Mouse (Mus musculus) adrenal gland, adult 2 months (tissue): ENCODE measurements around the gene Bud23. TPM values are rescaled to one million over a fixed set of nuclear protein-coding genes. Genes with fewer than 3 reads are reported as not detected.

Experiments
- DNase-seq: peaks from one replicate; pipeline ENCODE4 v3.0.0; 2021
- polyA plus RNA-seq: library from polyadenylated mRNA; depleted of rRNA; stranded (reverse); fragments of >200 nt; gene quantifications from 2 replicates; pipeline ENCODE4 v1.2.3, GENCODE M21; 2012; rRNA removed
- total RNA-seq, 2 experiments: library from RNA; stranded (reverse); gene quantifications; 2 replicates each; pipeline ENCODE4 v1.2.3; 2021

Bud23 gene
- total and polyA plus RNA-seq, 3 experiments = 46.3 to 62.8 (median 62.4) TPM

DNA sequence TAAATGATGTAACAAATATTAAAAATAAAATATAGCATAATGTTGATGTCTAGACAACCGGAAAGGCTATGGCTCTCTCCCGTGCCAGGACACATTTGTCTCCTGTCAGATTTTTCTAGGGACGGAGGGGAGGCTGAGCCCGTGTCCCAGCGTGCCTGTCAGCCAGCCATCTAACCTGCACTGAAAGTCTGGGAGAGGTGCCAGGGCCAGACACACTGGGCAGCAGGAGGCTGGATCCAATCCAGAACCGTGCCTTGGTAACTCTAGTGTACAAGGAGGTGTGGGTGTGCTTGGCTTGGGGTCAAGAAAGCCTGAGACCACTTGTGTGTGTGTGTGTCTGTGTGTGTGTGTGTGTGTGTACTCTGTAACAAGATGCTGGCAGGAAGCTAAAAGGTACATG, 42.9 kb downstream of the Bud23 start:
- peak; percentile 84 for DNase-seq

DNA sequence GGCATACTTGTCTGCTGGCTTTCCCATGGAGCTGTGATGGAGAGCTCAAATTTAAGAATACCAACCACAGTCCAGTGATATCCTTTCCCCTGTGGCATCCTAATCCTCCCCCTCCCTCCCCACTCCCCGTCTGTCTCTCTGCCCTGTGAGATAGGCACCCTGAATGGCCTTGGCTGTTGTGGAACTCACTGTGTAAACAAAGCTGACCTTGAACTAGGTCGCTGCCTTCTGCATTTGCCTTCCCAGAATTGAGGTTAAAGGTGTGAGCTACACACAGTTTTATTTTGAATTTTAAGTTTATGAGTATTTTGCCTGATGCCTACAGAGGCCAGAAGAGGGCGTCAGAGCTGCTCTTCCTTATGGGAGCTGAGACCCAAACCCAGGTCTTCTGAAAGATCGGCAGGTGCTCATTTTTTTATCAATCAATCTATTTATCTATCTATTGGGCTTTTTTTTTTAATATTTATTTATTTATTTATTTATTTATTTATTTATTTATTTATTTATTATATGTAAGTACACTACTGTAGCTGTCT, 48.5 kb downstream of the Bud23 start:
- DNase-seq = no peak

GRCm38 (mm10) chr5:135015497-135015896, 49.3 kb downstream of the Bud23 start:
- DNase-seq = peak; percentile 88

GRCm38 (mm10) chr5:135012671-135013441, 51.9 kb downstream of the Bud23 start:
- DNase-seq = peak; percentile 77

DNA sequence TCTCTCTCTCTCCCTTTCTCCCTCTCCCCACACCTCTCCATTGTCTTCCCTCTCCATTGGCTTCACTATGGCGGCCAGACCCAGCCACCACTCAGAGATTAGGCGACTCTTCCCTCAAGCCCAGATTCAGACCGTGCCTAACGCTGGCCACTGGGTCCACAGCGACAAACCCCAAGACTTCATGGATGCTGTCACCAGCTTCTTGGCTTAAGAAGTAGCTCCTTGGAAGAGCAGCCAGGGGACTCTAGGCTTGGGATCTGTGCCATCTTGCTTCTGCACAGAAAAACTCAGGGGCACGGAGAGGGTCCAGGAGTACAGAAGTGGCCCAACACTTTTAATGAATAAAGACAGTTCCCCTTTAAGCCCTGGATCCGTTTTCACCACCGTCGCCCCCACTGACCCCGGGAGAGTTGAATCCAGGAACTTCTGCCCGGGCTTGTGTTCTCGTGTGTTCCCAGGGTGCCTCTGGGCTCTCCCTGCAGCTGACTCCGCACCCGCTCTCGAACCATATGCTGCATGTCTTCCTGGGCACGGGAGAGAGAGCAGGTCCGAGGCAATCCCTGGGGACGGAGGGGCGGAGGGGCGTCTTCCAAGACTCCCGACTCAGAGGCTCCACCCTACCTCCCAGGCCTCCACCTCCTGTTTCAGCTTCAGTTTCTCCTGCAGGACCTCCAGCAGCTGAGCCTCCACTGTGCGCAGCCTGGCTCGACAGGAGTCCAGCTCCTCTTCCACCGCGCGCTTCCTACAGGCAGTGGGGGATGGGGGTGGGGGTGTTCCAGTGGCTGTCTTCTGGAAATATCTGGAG, 52.7 kb downstream of the Bud23 start:
- no peak for DNase-seq

DNA sequence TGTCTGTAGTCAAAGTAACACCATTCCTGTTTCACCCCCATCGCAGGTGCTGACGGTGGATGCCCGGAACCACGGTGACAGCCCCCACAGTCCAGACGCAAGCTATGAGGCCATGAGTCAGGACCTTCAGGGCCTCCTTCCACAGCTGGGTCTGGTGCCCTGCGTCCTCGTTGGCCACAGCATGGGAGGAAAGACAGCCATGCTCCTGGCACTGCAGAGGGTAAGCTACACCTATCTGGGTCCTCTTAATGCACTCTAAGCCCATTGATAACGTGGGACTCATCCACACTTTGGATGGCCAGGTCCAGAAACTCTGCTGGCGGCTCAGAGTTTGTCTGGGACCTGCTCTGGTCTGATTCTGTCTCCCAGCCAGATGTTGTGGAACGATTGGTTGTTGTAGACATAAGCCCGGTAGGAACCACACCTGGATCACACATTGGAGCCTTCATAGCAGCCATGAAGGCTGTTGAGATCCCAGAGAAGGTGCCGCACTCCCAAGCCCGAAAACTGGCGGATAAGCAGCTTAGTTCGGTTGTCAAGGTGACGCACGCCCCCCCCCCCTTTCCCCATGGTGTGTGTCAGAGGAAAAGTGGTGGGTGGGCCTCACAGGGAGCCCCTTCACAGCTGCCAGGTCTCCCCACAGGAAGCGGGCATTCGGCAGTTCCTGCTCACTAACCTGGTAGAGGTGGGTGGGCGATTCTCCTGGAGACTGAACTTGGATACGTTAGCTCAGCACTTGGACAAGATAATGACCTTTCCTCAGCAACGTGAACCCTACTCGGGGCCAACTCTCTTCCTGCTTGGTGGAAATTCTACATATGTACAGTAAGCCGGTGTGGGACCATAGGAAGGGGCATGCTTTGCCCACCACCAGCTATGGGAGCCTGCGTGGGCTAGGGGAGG, 53.7 kb downstream of the Bud23 start:
- no peak for DNase-seq

- no peak for DNase-seq
These were observed 54.4 kb downstream of the Bud23 start for GRCm38 (mm10) chr5:135010320-135010709.

- peak; percentile 95 for DNase-seq
These were observed 55.0 kb downstream of the Bud23 start for GRCm38 (mm10) chr5:135009590-135010319.

DNA sequence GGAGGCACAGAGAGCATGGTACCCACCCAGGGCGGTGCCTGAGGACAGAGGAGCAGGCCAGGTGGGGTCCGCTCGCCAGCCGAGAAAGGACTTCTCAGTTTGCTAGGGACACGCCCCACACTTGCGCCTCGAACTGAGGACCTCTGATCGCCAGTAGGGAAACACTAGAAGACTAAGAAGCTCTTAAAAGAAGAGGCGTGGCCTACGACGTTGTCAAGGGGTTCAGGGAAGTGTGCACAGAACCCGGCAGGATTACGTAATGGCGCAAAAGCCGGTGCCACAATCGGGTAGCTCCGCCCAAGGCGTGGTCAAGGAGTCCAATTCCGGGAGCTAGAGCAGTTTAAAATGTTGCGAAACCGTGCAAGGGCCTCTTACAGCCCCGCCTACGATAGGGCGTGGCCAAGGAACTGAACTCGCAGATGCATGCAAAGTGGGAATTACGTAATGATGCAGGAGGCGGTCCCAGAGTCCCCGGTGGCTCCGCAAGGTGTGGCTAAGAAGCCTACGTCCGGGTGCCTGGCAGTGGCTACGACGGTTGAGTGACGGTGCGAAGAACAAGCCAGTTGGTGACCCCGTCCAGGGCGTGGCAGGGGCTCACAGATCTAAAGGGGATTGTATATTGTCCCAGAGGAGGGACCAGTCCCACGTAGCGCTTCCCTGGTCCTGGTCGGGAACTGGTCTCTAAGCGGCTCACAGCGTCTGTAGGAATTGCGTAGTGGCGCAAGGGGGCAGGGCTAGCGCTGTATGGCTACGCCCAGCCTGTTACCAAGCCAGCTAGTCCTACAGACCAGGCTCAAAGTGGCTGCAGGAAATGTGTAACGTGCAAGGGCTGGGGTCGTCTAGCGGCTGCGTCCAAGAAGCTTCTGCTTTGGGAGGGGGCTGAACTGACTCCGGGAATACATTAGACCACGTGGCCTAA, 55.8 kb downstream of the Bud23 start, which contains the start of gene Abhd11:
TSS of gene Abhd11 (plus strand) at position 482 of the 919 bp plus-strand sequence.
- peak; percentile 98 for DNase-seq

DNA sequence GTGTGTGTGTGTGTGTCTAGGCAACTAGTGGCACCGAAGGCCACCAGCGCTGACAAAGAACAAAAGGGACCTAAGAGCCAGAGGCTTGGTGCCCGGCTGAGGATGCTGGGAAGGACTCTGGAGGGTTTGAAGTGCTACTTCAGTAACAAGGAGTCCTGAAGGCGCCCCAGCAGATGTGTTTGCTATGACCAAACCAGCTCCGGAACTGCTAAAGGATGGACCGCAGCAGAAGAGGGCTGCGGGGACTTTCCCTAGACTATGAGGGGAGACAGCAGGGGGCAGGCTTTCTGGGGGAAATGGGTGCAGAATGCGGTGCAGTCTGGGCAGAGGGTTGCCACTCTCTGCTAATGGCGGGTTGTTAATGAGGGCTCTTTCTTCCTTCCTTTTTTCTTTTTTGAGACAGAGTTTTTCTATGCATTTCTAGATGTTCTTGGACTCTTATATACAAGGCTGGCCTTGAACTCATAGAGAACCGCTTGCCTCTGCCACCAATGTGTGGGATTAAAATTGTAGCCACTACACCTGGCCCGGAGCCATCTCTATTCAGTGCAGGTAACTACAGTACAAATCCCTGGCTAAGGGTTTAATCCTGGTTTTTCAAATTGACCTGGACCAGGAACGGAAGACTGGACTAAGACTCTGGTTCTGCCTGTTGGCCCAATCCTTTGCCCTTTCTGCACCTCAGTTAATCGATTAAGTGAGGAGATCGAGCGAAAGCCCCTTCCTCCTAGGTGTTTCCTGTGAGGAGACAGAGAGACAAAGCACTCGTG, 56.8 kb downstream of the Bud23 start:
- no peak for DNase-seq

Other genes with a start within 250 kb of the Bud23 start
- gene Tmem270, start 158.2 kb downstream of the Bud23 start, total RNA-seq = not detected
- gene Tmem270, start 158.2 kb downstream of the Bud23 start, polyA plus RNA-seq = not detected in 2 replicates
- gene Cldn13, start 149.4 kb downstream of the Bud23 start, total RNA-seq = not detected
- not detected in 2 replicates for gene Cldn13, start 149.4 kb downstream of the Bud23 start, polyA plus RNA-seq
- 10 to 100 TPM; 23.5 to 33.1 TPM for gene Mettl27, start 132.6 kb downstream of the Bud23 start, total RNA-seq
- 22.5 and 39.1 TPM in 2 replicates for gene Mettl27, start 132.6 kb downstream of the Bud23 start, polyA plus RNA-seq
- not detected for gene Cldn4, start 118.0 kb downstream of the Bud23 start, total RNA-seq
- 0.06 TPM in 1 of 2 replicates, not detected in the other for gene Cldn4, start 118.0 kb downstream of the Bud23 start, polyA plus RNA-seq
- gene Cldn3, start 78.7 kb downstream of the Bud23 start, total RNA-seq = under 1 TPM; 0.62 to 0.75 TPM
- gene Cldn3, start 78.7 kb downstream of the Bud23 start, polyA plus RNA-seq = 2.9 and 3.7 TPM in 2 replicates
- gene Abhd11, start 55.8 kb downstream of the Bud23 start, total RNA-seq = 10 to 100 TPM; 51.7 to 52.4 TPM
- 90.8 and 100.0 TPM in 2 replicates for gene Abhd11, start 55.8 kb downstream of the Bud23 start, polyA plus RNA-seq
- 1 to 10 TPM; 5.9 to 7.5 TPM for gene Stx1a, start 41.5 kb downstream of the Bud23 start, total RNA-seq
- 23.2 and 31.8 TPM in 2 replicates for gene Stx1a, start 41.5 kb downstream of the Bud23 start, polyA plus RNA-seq
- 10 to 100 TPM; 30.7 to 43.3 TPM for gene Dnajc30, start 757 bp downstream of the Bud23 start, total RNA-seq
- gene Dnajc30, start 757 bp downstream of the Bud23 start, polyA plus RNA-seq = 85.4 and 105 TPM in 2 replicates
- gene Vps37d, start 13.3 kb upstream of the Bud23 start, total RNA-seq = 1 to 10 TPM; 1.4 to 4.5 TPM
- gene Vps37d, start 13.3 kb upstream of the Bud23 start, polyA plus RNA-seq = 7.4 and 9.7 TPM in 2 replicates
- gene Mlxipl, start 24.9 kb upstream of the Bud23 start, total RNA-seq = 10 to 100 TPM; 49.2 to 91.7 TPM
- gene Mlxipl, start 24.9 kb upstream of the Bud23 start, polyA plus RNA-seq = 127 and 165 TPM in 2 replicates
- 10 to 100 TPM; 22.7 to 35.9 TPM for gene Tbl2, start 84.7 kb upstream of the Bud23 start, total RNA-seq
- 8.7 and 9.2 TPM in 2 replicates for gene Tbl2, start 84.7 kb upstream of the Bud23 start, polyA plus RNA-seq
- 10 to 100 TPM; 77.9 to 95.3 TPM for gene Bcl7b, start 103.3 kb upstream of the Bud23 start, total RNA-seq
- 52.4 and 79.9 TPM in 2 replicates for gene Bcl7b, start 103.3 kb upstream of the Bud23 start, polyA plus RNA-seq
- gene Baz1b, start 122.3 kb upstream of the Bud23 start, total RNA-seq = 10 to 100 TPM; 70.8 to 78.3 TPM
- 26.8 and 30.8 TPM in 2 replicates for gene Baz1b, start 122.3 kb upstream of the Bud23 start, polyA plus RNA-seq
- gene Fzd9, start 186.3 kb upstream of the Bud23 start, total RNA-seq = 10 to 100 TPM in 1 of 2 experiments, 1 to 10 TPM in 1; 2.0 to 10.6 TPM
- gene Fzd9, start 186.3 kb upstream of the Bud23 start, polyA plus RNA-seq = 9.6 and 14.0 TPM in 2 replicates